Mouse (Mus musculus) liver, adult 2 months (tissue): ENCODE results near the gene Ccdc173.
"Not testable (repeated sequence)": the region's sequence is repeated elsewhere in the genome, so short reads cannot be mapped to it uniquely, and the experiment has no call there.

Experiments used
- CTCF ChIP-seq: fragments of 200-500 bp; IDR thresholded peaks from 2 replicates; pipeline ENCODE4 v1.5.1; 2011; ENCODE audit warnings: low read depth, low read length, control low read depth
- POLR2A ChIP-seq: fragments of 200-500 bp; IDR thresholded peaks from 2 replicates; pipeline ENCODE4 v1.6.1; 2011; ENCODE audit warnings: low read length, control low read depth; ENCODE audit not compliant: insufficient read depth; ENCODE audit errors: extremely low read depth

GRCm38 (mm10) chr2:69804663-69805062, 15.3 kb upstream of the Ccdc173 start:
- TF ChIP-seq CTCF, POLR2A: not testable (repeated sequence)
